Mouse (Mus musculus): ENCODE measurements around the gene Fancc.

- TF ChIP-seq CTCF (conservative IDR thresholded peaks at IDR 0.05; ENCODE audit: insufficient read depth, insufficient read length, low read depth, low read length) (no peak), POLR2A (IDR thresholded peaks at IDR 0.05; ENCODE audit: low read depth, low read length) (no peak)
Observed at GRCm38 (mm10) chr13:63245812-63246211, 251.3 kb downstream of the Fancc start.

Measured in kidney, adult 2 months (tissue).